Mouse (Mus musculus) heart, postnatal 0 days (tissue): ENCODE results near the gene Pgk1.

Experiments
- CTCF ChIP-seq: IDR thresholded peaks from 2 replicates; pipeline ENCODE4 v1.5.1; 2016; ENCODE audit warnings: antibody characterized with exemption, control low read depth, low read depth
- EP300 ChIP-seq: IDR thresholded peaks from 2 replicates; pipeline ENCODE4 v1.6.1; 2016; ENCODE audit warnings: antibody characterized with exemption, low read depth

DNA sequence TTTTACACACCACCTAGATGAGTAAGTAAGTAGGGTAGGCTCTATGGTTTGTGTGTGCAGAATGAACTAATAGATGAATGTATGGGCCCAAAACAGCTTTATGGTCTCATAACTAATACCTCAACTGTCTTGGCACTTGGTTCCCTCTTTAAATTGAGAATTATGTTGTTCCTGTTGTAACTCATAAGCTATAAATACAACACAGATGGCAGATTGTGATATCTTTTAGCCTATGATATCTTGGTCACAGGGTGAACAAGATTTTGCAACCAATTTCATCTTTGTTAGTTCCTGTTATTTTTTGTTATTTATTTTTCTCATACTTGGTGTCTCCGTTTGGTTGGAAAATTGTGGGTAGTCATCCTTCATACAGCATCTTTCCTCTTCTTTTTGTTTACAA lies 38.7 kb upstream of the Pgk1 start:
- TF ChIP-seq CTCF (no peak), EP300 (no peak)
